Mouse (Mus musculus): ENCODE measurements around the gene Gm2a. TPM values are rescaled to one million over a fixed set of nuclear protein-coding genes. Genes with fewer than 3 reads are reported as not detected.

Gene Gm2a
- polyA plus RNA-seq, 1 experiment from 2014 or later: 33.6 TPM

DNA sequence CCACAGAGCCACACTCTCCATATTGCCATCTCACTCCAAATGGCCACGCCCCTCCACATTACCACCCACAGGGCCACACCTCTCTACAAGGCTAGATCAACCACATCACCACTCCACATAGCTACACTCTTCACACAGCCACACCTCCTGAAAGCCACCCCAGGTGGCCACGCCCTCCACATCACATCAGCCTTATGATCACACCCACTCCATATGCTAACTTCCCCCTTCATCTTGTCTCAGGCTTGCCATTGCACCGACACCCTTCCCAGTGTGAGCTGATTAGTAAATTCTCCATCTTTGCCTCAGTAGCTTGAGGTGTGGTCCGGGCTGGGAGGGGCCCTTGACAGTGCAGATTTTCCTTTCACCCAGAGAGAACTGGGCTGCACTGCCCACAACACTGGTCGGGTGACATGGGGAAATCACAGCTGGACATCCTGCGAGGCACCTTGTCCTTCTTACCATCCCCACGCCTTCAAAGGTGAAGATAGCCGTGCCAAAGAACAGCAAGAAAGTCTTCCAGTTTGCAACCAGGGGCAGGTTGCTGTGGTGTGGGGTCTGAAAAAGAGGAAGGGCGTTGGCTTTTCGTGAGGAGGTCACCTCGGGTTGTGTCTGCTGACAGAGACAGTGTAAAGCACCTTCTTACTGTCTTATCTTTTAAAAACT, 33.3 kb downstream of the Gm2a start:
- H3K36me3 ChIP-seq (ENCODE audit: control insufficient read depth, insufficient read depth, low read length): no peaks in the 10 kb centered on the region
- WGBS: 88% methylated on average over 11 of the region's 11 CpGs
- H3K4me2 ChIP-seq (replicated peaks; ENCODE audit: low read depth, low read length): no peak overlapping the region
- H3K9me3 ChIP-seq (ENCODE audit: control insufficient read depth, low read length): no peaks in the 10 kb centered on the region
- peak; percentile 20; the same call in 1 of the 2 replicates for ATAC-seq (ENCODE audit: low FRiP score, low TSS enrichment)
- H3K9ac ChIP-seq (ENCODE audit: low read depth, low read length): no peak overlapping the region
- H3K27ac ChIP-seq (ENCODE audit: low read depth, low read length): no peak overlapping the region
- H3K4me1 ChIP-seq (ENCODE audit: control insufficient read depth, insufficient read depth, low read length): no peaks in the 10 kb centered on the region
- no peak overlapping the region for H3K4me3 ChIP-seq (ENCODE audit: low read length)
- no peaks in the 10 kb centered on the region for H3K27me3 ChIP-seq (ENCODE audit: control insufficient read depth, insufficient read depth, low read length)

DNA sequence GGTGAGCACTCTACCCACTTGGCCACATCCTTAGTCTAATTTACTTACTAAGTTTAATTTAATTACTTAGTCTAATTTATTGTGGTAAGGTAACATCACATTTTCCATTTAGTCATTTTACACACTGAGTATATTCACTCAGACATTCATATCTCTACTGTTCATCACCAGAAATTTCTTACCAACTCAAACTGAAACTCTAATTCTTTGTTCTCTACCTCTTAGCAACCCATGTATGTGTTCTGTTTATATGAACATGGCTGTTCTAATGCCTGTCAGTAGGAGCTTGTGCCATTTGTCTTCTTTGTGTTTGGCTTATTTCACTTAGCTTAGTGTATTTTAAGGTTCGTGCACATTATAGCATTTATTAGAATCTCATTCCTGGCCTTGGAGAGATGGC, 34.0 kb downstream of the Gm2a start:
- WGBS: 78% methylated on average over 1 of the region's 1 CpGs
- Histone ChIP-seq H3K27me3 (ENCODE audit: control insufficient read depth, insufficient read depth, low read length) (no peaks in the 10 kb centered on the region), H3K4me3 (ENCODE audit: low read length) (no peak overlapping the region), H3K4me2 (replicated peaks; ENCODE audit: low read depth, low read length) (no peak overlapping the region), H3K36me3 (ENCODE audit: control insufficient read depth, insufficient read depth, low read length) (no peaks in the 10 kb centered on the region), H3K9me3 (ENCODE audit: control insufficient read depth, low read length) (no peaks in the 10 kb centered on the region), H3K27ac (ENCODE audit: low read depth, low read length) (no peak overlapping the region), H3K4me1 (ENCODE audit: control insufficient read depth, insufficient read depth, low read length) (no peaks in the 10 kb centered on the region), H3K9ac (ENCODE audit: low read depth, low read length) (no peak overlapping the region)
- ATAC-seq (ENCODE audit: low FRiP score, low TSS enrichment): no peak

DNA sequence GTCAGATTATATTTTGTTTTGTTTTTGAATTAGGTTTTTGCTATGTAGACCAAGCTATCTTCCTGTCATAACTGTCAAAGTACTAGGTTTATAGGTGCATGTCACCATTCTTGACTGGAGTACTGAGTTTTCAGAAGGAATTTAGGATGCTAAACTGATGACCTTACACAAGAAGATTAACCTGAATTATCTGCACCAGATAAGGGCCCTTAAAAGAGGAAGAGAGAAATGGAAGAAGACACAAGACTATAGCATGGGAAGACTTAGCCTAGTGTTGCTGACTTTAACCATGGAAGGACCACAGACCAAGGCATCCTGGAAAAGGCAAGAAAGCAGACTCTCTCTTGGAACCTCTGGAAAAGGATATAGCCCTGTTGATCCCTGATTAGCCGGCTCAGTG, 35.3 kb downstream of the Gm2a start:
- no peaks in the 10 kb centered on the region for H3K27me3 ChIP-seq (ENCODE audit: control insufficient read depth, insufficient read depth, low read length)
- H3K9me3 ChIP-seq (ENCODE audit: control insufficient read depth, low read length): no peaks in the 10 kb centered on the region
- no peak overlapping the region for H3K9ac ChIP-seq (ENCODE audit: low read depth, low read length)
- ATAC-seq (ENCODE audit: low FRiP score, low TSS enrichment): no peak
- H3K4me2 ChIP-seq (replicated peaks; ENCODE audit: low read depth, low read length): no peak overlapping the region
- H3K4me1 ChIP-seq (ENCODE audit: control insufficient read depth, insufficient read depth, low read length): no peaks in the 10 kb centered on the region
- no peak overlapping the region for H3K27ac ChIP-seq (ENCODE audit: low read depth, low read length)
- H3K4me3 ChIP-seq (ENCODE audit: low read length): no peak overlapping the region
- 94% methylated on average over 1 of the region's 1 CpGs for WGBS
- no peaks in the 10 kb centered on the region for H3K36me3 ChIP-seq (ENCODE audit: control insufficient read depth, insufficient read depth, low read length)

DNA sequence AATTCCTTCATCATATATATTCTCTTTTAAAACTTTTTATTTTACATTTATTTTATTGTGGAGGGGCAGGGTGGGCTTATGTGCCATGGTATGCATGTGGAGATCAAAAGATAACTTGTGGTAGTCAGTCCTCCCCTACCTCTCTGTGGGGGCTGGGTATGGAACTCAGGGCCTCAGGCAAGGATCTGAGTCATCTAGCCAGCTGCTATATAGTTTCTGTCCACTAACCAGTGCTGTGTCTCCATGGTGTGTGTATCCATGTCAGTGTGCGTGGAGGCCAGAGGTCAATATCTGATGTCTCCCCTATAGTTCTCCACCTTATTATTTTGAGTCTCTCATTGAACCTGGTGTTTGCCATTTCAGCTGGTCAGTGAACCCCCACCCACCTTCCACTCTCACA, 36.5 kb downstream of the Gm2a start:
- no peaks in the 10 kb centered on the region for H3K36me3 ChIP-seq (ENCODE audit: control insufficient read depth, insufficient read depth, low read length)
- no peaks in the 10 kb centered on the region for H3K9me3 ChIP-seq (ENCODE audit: control insufficient read depth, low read length)
- H3K27me3 ChIP-seq (ENCODE audit: control insufficient read depth, insufficient read depth, low read length): no peaks in the 10 kb centered on the region
- ATAC-seq (ENCODE audit: low FRiP score, low TSS enrichment): no peak
- H3K27ac ChIP-seq (ENCODE audit: low read depth, low read length): no peak overlapping the region
- 96% methylated on average over 1 of the region's 1 CpGs for WGBS
- no peak overlapping the region for H3K4me2 ChIP-seq (replicated peaks; ENCODE audit: low read depth, low read length)
- no peak overlapping the region for H3K4me3 ChIP-seq (ENCODE audit: low read length)
- no peak overlapping the region for H3K9ac ChIP-seq (ENCODE audit: low read depth, low read length)
- no peaks in the 10 kb centered on the region for H3K4me1 ChIP-seq (ENCODE audit: control insufficient read depth, insufficient read depth, low read length)

DNA sequence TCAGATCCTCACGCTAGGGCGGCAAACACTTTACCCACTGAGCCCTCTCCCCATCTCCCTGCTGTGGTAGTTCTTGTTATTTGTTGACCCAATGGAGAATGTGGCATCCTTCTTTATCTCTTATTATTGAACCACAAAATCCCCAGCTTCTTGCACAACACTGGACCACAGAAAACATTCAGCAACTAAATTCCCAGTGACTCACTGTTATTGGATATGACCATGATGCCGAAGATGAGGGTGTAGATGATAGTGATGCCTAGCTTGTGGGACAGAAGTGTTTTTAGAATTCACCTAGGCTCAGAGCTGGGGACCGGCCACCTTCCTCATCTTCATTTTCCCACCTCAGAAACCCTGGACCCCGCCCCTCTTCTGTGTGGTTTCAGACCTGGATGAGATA, 37.0 kb downstream of the Gm2a start:
- Histone ChIP-seq H3K27ac (ENCODE audit: low read depth, low read length) (no peak overlapping the region), H3K36me3 (ENCODE audit: control insufficient read depth, insufficient read depth, low read length) (no peaks in the 10 kb centered on the region), H3K9me3 (ENCODE audit: control insufficient read depth, low read length) (no peaks in the 10 kb centered on the region), H3K27me3 (ENCODE audit: control insufficient read depth, insufficient read depth, low read length) (no peaks in the 10 kb centered on the region), H3K9ac (ENCODE audit: low read depth, low read length) (no peak overlapping the region), H3K4me3 (ENCODE audit: low read length) (no peak overlapping the region), H3K4me2 (replicated peaks; ENCODE audit: low read depth, low read length) (no peak overlapping the region), H3K4me1 (ENCODE audit: control insufficient read depth, insufficient read depth, low read length) (no peaks in the 10 kb centered on the region)
- no peak for ATAC-seq (ENCODE audit: low FRiP score, low TSS enrichment)
- 86% methylated on average over 5 of the region's 5 CpGs for WGBS

DNA sequence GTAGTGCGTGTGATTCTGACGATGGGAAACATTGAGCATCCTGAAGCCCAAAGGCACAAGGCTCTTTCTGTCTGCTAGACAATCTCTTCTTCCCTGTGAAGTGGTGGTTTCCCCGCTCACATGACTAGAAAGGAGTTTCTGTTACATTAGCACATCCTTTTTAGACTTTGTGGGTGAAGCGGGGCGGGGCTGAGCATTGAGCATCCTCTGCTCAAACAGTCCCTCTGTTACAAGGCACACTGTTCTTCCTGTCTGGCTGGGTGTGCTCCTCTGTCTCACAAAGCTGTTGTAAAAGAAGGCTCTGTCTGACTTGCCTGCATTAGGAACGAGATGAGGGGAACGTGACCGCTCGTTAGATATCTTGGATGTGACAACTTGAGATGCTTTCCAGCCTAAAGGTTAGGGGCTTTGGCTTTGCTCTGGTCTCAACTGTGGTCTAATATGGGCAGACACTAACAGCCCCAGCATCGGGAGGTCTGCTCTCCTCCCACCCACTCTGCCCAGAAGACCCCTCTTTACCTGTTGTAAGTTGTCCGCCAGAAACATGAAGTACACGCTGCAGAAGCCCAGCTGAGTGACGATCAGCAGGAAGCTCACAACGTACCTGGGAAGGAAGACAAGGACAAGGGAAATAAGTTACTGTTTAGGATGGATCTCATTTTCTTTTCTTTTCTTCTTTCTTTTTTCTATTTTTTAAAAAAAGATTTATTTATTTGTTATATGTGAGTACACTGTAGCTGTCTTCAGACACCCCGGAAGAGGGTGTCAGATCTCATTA, 39.0 kb downstream of the Gm2a start:
- WGBS: 80% methylated on average over 15 of the region's 15 CpGs
- Histone ChIP-seq H3K4me2 (replicated peaks; ENCODE audit: low read depth, low read length) (no peak overlapping the region), H3K9me3 (ENCODE audit: control insufficient read depth, low read length) (no peaks in the 10 kb centered on the region), H3K36me3 (ENCODE audit: control insufficient read depth, insufficient read depth, low read length) (no peaks in the 10 kb centered on the region), H3K9ac (ENCODE audit: low read depth, low read length) (no peak overlapping the region), H3K4me3 (ENCODE audit: low read length) (no peak overlapping the region), H3K27me3 (ENCODE audit: control insufficient read depth, insufficient read depth, low read length) (no peaks in the 10 kb centered on the region), H3K27ac (ENCODE audit: low read depth, low read length) (no peak overlapping the region), H3K4me1 (ENCODE audit: control insufficient read depth, insufficient read depth, low read length) (no peaks in the 10 kb centered on the region)
- no peak for ATAC-seq (ENCODE audit: low FRiP score, low TSS enrichment)

DNA sequence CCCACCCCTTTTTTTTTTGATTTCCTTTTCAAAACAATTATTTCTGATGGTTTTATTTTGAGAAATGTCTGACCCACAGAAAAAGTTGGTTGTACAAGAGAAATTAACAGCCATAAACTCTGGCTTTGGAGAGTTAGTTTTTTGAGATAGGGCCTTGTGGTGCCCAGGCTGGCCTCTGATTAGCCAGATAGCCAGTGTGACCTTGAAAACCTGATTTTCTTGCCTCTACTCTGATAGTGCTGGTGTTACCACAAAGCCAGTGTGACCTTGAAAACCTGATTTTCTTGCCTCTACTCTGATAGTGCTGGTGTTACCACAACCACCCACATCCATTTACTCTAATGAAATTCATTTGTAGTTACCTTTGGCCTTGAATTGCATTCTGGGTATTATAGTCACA, 39.7 kb downstream of the Gm2a start:
- Histone ChIP-seq H3K4me3 (ENCODE audit: low read length) (no peak overlapping the region), H3K9me3 (ENCODE audit: control insufficient read depth, low read length) (no peaks in the 10 kb centered on the region), H3K4me1 (ENCODE audit: control insufficient read depth, insufficient read depth, low read length) (no peaks in the 10 kb centered on the region), H3K9ac (ENCODE audit: low read depth, low read length) (no peak overlapping the region), H3K27me3 (ENCODE audit: control insufficient read depth, insufficient read depth, low read length) (no peaks in the 10 kb centered on the region), H3K27ac (ENCODE audit: low read depth, low read length) (no peak overlapping the region), H3K4me2 (replicated peaks; ENCODE audit: low read depth, low read length) (no peak overlapping the region), H3K36me3 (ENCODE audit: control insufficient read depth, insufficient read depth, low read length) (no peaks in the 10 kb centered on the region)
- ATAC-seq (ENCODE audit: low FRiP score, low TSS enrichment): no peak

DNA sequence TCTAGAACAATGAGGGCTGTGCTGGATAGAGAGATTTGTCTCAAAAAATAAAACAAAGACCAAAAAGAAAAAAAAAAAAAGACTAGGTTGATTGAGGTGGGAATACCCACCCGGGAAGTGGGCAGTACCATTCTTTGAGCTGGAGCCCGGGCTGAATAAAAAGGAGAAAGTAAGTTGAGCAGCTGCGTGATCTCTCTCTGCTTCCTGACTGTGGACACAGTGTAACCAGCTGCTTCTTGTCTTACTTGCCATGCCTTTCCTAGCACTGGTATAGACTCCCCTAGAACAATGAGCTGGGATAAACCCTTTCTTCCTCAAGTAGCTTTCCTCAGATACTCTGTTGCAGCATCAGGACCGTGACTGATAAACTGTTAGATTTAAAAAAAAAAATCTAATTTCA, 43.6 kb downstream of the Gm2a start:
- H3K9ac ChIP-seq (ENCODE audit: low read depth, low read length): no peak overlapping the region
- H3K9me3 ChIP-seq (ENCODE audit: control insufficient read depth, low read length): 0 out of 2 replicates have a peak, but pooled peaks cover 3% of the 10 kb centered on the region
- H3K4me3 ChIP-seq (ENCODE audit: low read length): no peak overlapping the region
- no peaks in the 10 kb centered on the region for H3K36me3 ChIP-seq (ENCODE audit: control insufficient read depth, insufficient read depth, low read length)
- H3K27ac ChIP-seq (ENCODE audit: low read depth, low read length): no peak overlapping the region
- H3K4me1 ChIP-seq (ENCODE audit: control insufficient read depth, insufficient read depth, low read length): no peaks in the 10 kb centered on the region
- H3K4me2 ChIP-seq (replicated peaks; ENCODE audit: low read depth, low read length): no peak overlapping the region
- no peaks in the 10 kb centered on the region for H3K27me3 ChIP-seq (ENCODE audit: control insufficient read depth, insufficient read depth, low read length)
- ATAC-seq (ENCODE audit: low FRiP score, low TSS enrichment): no peak
- 83% methylated on average over 4 of the region's 4 CpGs for WGBS

DNA sequence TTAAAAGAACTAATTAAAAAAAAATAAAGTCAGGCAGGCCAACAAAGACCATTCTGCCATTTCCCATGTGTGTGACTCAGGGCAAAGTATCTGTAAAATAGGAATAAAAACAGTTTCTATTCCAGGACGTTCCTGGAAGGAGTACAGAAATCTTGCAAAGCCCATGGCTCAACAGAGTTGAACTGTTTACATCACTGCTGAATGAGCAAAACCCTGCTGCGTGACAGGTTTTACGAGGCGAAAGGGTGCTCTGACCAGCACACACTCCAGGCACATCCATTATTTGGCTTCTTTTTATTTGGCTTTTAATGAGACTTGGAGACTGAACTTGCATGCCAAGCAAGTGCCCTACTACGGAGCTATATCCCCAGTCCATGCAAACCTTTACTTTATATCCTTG, 46.1 kb downstream of the Gm2a start:
- H3K9me3 ChIP-seq (ENCODE audit: control insufficient read depth, low read length): 0 out of 2 replicates have a peak, but pooled peaks cover 3% of the 10 kb centered on the region
- no peaks in the 10 kb centered on the region for H3K4me1 ChIP-seq (ENCODE audit: control insufficient read depth, insufficient read depth, low read length)
- H3K36me3 ChIP-seq (ENCODE audit: control insufficient read depth, insufficient read depth, low read length): no peaks in the 10 kb centered on the region
- WGBS: 67% methylated on average over 5 of the region's 5 CpGs
- H3K27ac ChIP-seq (ENCODE audit: low read depth, low read length): no peak overlapping the region
- ATAC-seq (ENCODE audit: low FRiP score, low TSS enrichment): no peak
- H3K9ac ChIP-seq (ENCODE audit: low read depth, low read length): no peak overlapping the region
- H3K27me3 ChIP-seq (ENCODE audit: control insufficient read depth, insufficient read depth, low read length): no peaks in the 10 kb centered on the region
- H3K4me3 ChIP-seq (ENCODE audit: low read length): no peak overlapping the region
- no peak overlapping the region for H3K4me2 ChIP-seq (replicated peaks; ENCODE audit: low read depth, low read length)
